Mouse (Mus musculus) B cell, adult 67 days (primary cell): ENCODE measurements around the gene Rbmy. TPM values are rescaled to one million over a fixed set of nuclear protein-coding genes. Genes with fewer than 3 reads are reported as not detected.

Experiments
- total RNA-seq, 2 experiments: library from RNA; stranded (reverse); gene quantifications; 4 replicates each; pipeline ENCODE4 v1.2.4; 2023

Rbmy gene
- total RNA-seq: not detected

DNA sequence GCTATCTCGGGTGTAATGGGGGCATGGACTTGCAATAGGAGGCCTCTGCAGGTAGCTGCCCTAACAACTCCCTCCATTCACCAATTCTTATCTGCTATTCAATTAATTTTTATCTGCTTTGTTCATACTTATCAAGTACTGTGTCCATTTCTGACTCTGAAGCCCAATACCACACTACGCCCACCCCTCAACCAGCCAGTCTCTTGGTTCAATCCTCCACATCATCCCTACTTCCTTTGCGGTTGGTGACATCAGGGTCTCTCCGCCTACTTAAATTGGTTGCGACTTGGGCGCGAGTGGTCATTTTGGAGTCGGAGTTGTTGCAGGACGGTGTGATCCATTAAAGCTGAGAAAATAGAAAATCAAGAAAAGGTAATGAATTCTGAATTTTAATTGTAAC lies at the start of gene Rbmy, which contains the start of gene Gm10256:
TSS of gene Rbmy (plus strand) at position 301 of the 400 bp plus-strand sequence.
TSS of gene Gm10256 (plus strand) at position 320 of the 400 bp plus-strand sequence.

DNA sequence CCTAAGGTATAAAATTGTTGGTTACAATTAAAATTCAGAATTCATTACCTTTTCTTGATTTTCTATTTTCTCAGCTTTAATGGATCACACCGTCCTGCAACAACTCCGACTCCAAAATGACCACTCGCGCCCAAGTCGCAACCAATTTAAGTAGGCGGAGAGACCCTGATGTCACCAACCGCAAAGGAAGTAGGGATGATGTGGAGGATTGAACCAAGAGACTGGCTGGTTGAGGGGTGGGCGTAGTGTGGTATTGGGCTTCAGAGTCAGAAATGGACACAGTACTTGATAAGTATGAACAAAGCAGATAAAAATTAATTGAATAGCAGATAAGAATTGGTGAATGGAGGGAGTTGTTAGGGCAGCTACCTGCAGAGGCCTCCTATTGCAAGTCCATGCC lies 34.4 kb upstream of the Rbmy start, which contains the start of gene Gm4064:
TSS of gene Gm4064 (minus strand) at position 101 of the 400 bp plus-strand sequence.

Other genes starting within 250 kb of the Rbmy start
- not detected for gene H2al2c, start 231.6 kb upstream of the Rbmy start, total RNA-seq
- gene Sry, start 167.0 kb upstream of the Rbmy start, total RNA-seq: not detected
- gene H2al2b, start 110.0 kb upstream of the Rbmy start, total RNA-seq: not detected
- gene Gm4064, start 34.5 kb upstream of the Rbmy start, total RNA-seq: not detected
- gene Gm10256, start within 50 bp of the Rbmy start, total RNA-seq: not detected
- gene Gm10352, start 70.3 kb downstream of the Rbmy start, total RNA-seq: not detected
- not detected for gene Gm29289, start 101.9 kb downstream of the Rbmy start, total RNA-seq